Comparison of ENCODE assay signal across 12 mouse cellular contexts in genomic region chr11:111450811-111451494, GRCm38 (mm10).
A peak's percentile ranks its signal among the peaks of the same experiment; 100 is the strongest.
DNase-seq lines count a peak whose midpoint lies in the region; ATAC-seq and TF ChIP-seq lines count a peak whose summit lies in the region.
"Had no signal": no experiment of that assay in that cellular context is flagged by ENCODE, and none has a peak within 500 bp of the region (broad histone marks: within the 10 kb centered on the region; RNA-seq: fewer than 3 reads in every experiment).

No protein-coding gene starts in this region.

- H3K36me3 ChIP-seq in embryonic facial prominence, embryonic 14.5 days (ENCODE audit: control insufficient read depth, insufficient read depth, low read length): no peaks in the 10 kb centered on the region
- H3K36me3 ChIP-seq in embryonic facial prominence, embryonic 10.5 days (replicated peaks): no peaks in the 10 kb centered on the region
- no peaks in the 10 kb centered on the region for H3K36me3 ChIP-seq in hindbrain, embryonic 15.5 days
- H3K36me3 ChIP-seq in hindbrain, embryonic 12.5 days: no peaks in the 10 kb centered on the region
- no peaks in the 10 kb centered on the region for H3K36me3 ChIP-seq in lung, embryonic 15.5 days
- H3K36me3 ChIP-seq in forebrain, embryonic 16.5 days (ENCODE audit: control insufficient read depth, insufficient read depth): no peaks in the 10 kb centered on the region
- no peaks in the 10 kb centered on the region for H3K36me3 ChIP-seq in kidney, embryonic 16.5 days (ENCODE audit: insufficient read depth, low read length)
- H3K36me3 ChIP-seq: limb, embryonic 13.5 days; neural tube, embryonic 13.5 days had no signal

- no peaks in the 10 kb centered on the region for H3K9me3 ChIP-seq in embryonic facial prominence, embryonic 14.5 days (ENCODE audit: control insufficient read depth, low read length)
- no peaks in the 10 kb centered on the region for H3K9me3 ChIP-seq in embryonic facial prominence, embryonic 10.5 days
- no peaks in the 10 kb centered on the region for H3K9me3 ChIP-seq in hindbrain, embryonic 15.5 days
- no peaks in the 10 kb centered on the region for H3K9me3 ChIP-seq in hindbrain, embryonic 12.5 days (replicated peaks)
- no peaks in the 10 kb centered on the region for H3K9me3 ChIP-seq in lung, embryonic 15.5 days
- no peaks in the 10 kb centered on the region for H3K9me3 ChIP-seq in forebrain, embryonic 16.5 days (ENCODE audit: control insufficient read depth, low read length)
- H3K9me3 ChIP-seq in kidney, embryonic 16.5 days (ENCODE audit: low read length): no peaks in the 10 kb centered on the region
- H3K9me3 ChIP-seq: limb, embryonic 13.5 days; neural tube, embryonic 13.5 days had no signal

- no peak overlapping the region for H3K9ac ChIP-seq in embryonic facial prominence, embryonic 14.5 days (ENCODE audit: low read depth, low read length)
- no peak overlapping the region for H3K9ac ChIP-seq in hindbrain, embryonic 15.5 days
- H3K9ac ChIP-seq in hindbrain, embryonic 12.5 days: no peak overlapping the region
- no peak overlapping the region for H3K9ac ChIP-seq in lung, embryonic 15.5 days
- H3K9ac ChIP-seq in forebrain, embryonic 16.5 days (replicated peaks; ENCODE audit: low read depth, low read length): no peak overlapping the region
- no peak overlapping the region for H3K9ac ChIP-seq in kidney, embryonic 16.5 days (replicated peaks; ENCODE audit: low read length)
- H3K9ac ChIP-seq: limb, embryonic 13.5 days; neural tube, embryonic 13.5 days had no signal

- 0 out of 2 replicates have a peak, but pooled peaks have one; percentile 57 for ATAC-seq in embryonic facial prominence, embryonic 14.5 days (ENCODE audit: low read depth)
- ATAC-seq in hindbrain, embryonic 15.5 days (ENCODE audit: low FRiP score, low read depth): no peak; the same call in 1 of the 2 replicates
- no peak for ATAC-seq in hindbrain, embryonic 12.5 days (ENCODE audit: low FRiP score)
- ATAC-seq in lung, embryonic 15.5 days (ENCODE audit: borderline replicate concordance, extremely low read depth, low FRiP score, low TSS enrichment): no peak
- ATAC-seq in forebrain, embryonic 16.5 days: peak; percentile 87
- no peak for ATAC-seq in kidney, embryonic 16.5 days (ENCODE audit: low FRiP score, low TSS enrichment)

- no peak overlapping the region for H3K4me3 ChIP-seq in embryonic facial prominence, embryonic 14.5 days (ENCODE audit: low read depth, low read length)
- H3K4me3 ChIP-seq in embryonic facial prominence, embryonic 10.5 days: no peak overlapping the region
- no peak overlapping the region for H3K4me3 ChIP-seq in hindbrain, embryonic 15.5 days
- H3K4me3 ChIP-seq in hindbrain, embryonic 12.5 days: no peak overlapping the region
- no peak overlapping the region for H3K4me3 ChIP-seq in lung, embryonic 15.5 days
- H3K4me3 ChIP-seq in lung, adult 2 months (replicated peaks; ENCODE audit: extremely low read depth, low read depth, low read length): no peak overlapping the region
- no peak overlapping the region for H3K4me3 ChIP-seq in forebrain, embryonic 16.5 days (replicated peaks; ENCODE audit: low read length)
- no peak overlapping the region for H3K4me3 ChIP-seq in kidney, embryonic 16.5 days (ENCODE audit: low read length)
- H3K4me3 ChIP-seq: limb, embryonic 13.5 days; neural tube, embryonic 13.5 days had no signal

- 59% methylated on average over 3 of the region's 3 CpGs for WGBS in embryonic facial prominence, embryonic 14.5 days
- 85% methylated on average over 3 of the region's 3 CpGs for WGBS in embryonic facial prominence, embryonic 10.5 days
- 61% methylated on average over 3 of the region's 3 CpGs for WGBS in hindbrain, embryonic 15.5 days
- WGBS in hindbrain, embryonic 12.5 days: 82% methylated on average over 3 of the region's 3 CpGs
- WGBS in lung, embryonic 15.5 days: 56% methylated on average over 3 of the region's 3 CpGs
- WGBS in lung, adult 2 months: 54% methylated on average over 3 of the region's 3 CpGs
- 55% methylated on average over 3 of the region's 3 CpGs for WGBS in forebrain, embryonic 16.5 days
- WGBS in kidney, embryonic 16.5 days: 72% methylated on average over 3 of the region's 3 CpGs

- TF ChIP-seq POLR2A in lung, adult 2 months (IDR thresholded peaks at IDR 0.05; ENCODE audit: borderline replicate concordance, extremely low read depth, low read depth, low read length): no peak

- no peak for TF ChIP-seq CTCF in lung, adult 2 months (IDR thresholded peaks at IDR 0.05; ENCODE audit: insufficient read depth, low read length)

- H3K4me2 ChIP-seq in embryonic facial prominence, embryonic 14.5 days (ENCODE audit: low read depth, low read length): no peak overlapping the region
- 0 out of 2 replicates have a peak overlapping the region, but pooled peaks have one; percentile 3 for H3K4me2 ChIP-seq in hindbrain, embryonic 15.5 days
- no peak overlapping the region for H3K4me2 ChIP-seq in hindbrain, embryonic 12.5 days (replicated peaks)
- H3K4me2 ChIP-seq in lung, embryonic 15.5 days: peak overlapping the region; percentile 14; the same call in 1 of the 2 replicates
- H3K4me2 ChIP-seq in forebrain, embryonic 16.5 days (ENCODE audit: low read length): no peak overlapping the region
- H3K4me2 ChIP-seq in kidney, embryonic 16.5 days (replicated peaks; ENCODE audit: low read depth, low read length): no peak overlapping the region
- H3K4me2 ChIP-seq: limb, embryonic 13.5 days; neural tube, embryonic 13.5 days had no signal

- H3K4me1 ChIP-seq in embryonic facial prominence, embryonic 14.5 days (ENCODE audit: control insufficient read depth, insufficient read depth, low read length): 0 out of 2 replicates have a peak, but pooled peaks cover 6% of the 10 kb centered on the region
- no peaks in the 10 kb centered on the region for H3K4me1 ChIP-seq in embryonic facial prominence, embryonic 10.5 days
- H3K4me1 ChIP-seq in hindbrain, embryonic 15.5 days (replicated peaks): peaks cover 3% of the 10 kb centered on the region; the same call in 1 of the 2 replicates
- no peaks in the 10 kb centered on the region for H3K4me1 ChIP-seq in hindbrain, embryonic 12.5 days
- no peaks in the 10 kb centered on the region for H3K4me1 ChIP-seq in lung, embryonic 15.5 days
- no peaks in the 10 kb centered on the region; the same call in 1 of the 2 replicates for H3K4me1 ChIP-seq in lung, adult 2 months (ENCODE audit: control insufficient read depth, insufficient read depth, low read length)
- H3K4me1 ChIP-seq in forebrain, embryonic 16.5 days (replicated peaks; ENCODE audit: control insufficient read depth, insufficient read depth, low read length): no peaks in the 10 kb centered on the region; the same call in none of the 2 replicates
- no peaks in the 10 kb centered on the region for H3K4me1 ChIP-seq in kidney, embryonic 16.5 days (ENCODE audit: insufficient read depth, low read length)
- H3K4me1 ChIP-seq: limb, embryonic 13.5 days had no signal

- no peaks in the 10 kb centered on the region for H3K27me3 ChIP-seq in embryonic facial prominence, embryonic 14.5 days (replicated peaks; ENCODE audit: control insufficient read depth, insufficient read depth, low read length)
- H3K27me3 ChIP-seq in embryonic facial prominence, embryonic 10.5 days (replicated peaks; ENCODE audit: low read depth, poor library complexity, severe bottlenecking): no peaks in the 10 kb centered on the region
- H3K27me3 ChIP-seq in hindbrain, embryonic 15.5 days: no peaks in the 10 kb centered on the region
- H3K27me3 ChIP-seq in hindbrain, embryonic 12.5 days: no peaks in the 10 kb centered on the region
- H3K27me3 ChIP-seq in lung, embryonic 15.5 days: no peaks in the 10 kb centered on the region
- H3K27me3 ChIP-seq in forebrain, embryonic 16.5 days (replicated peaks; ENCODE audit: control insufficient read depth, insufficient read depth, low read length): no peaks in the 10 kb centered on the region
- no peaks in the 10 kb centered on the region for H3K27me3 ChIP-seq in kidney, embryonic 16.5 days (ENCODE audit: insufficient read depth, low read length)
- H3K27me3 ChIP-seq: limb, embryonic 13.5 days; neural tube, embryonic 13.5 days had no signal

- DNase-seq in embryonic facial prominence, embryonic 14.5 days (ENCODE audit: low spot score): peak; percentile 83
- no peak for DNase-seq in embryonic facial prominence, embryonic 10.5 days (ENCODE audit: low spot score)
- DNase-seq in lung, adult 2 months: no peak
- DNase-seq: embryo, embryonic 11 days; kidney, adult 2 months had no signal

- no peak overlapping the region for H3K27ac ChIP-seq in embryonic facial prominence, embryonic 14.5 days (replicated peaks; ENCODE audit: low read depth, low read length)
- no peak overlapping the region for H3K27ac ChIP-seq in embryonic facial prominence, embryonic 10.5 days (replicated peaks)
- no peak overlapping the region for H3K27ac ChIP-seq in hindbrain, embryonic 15.5 days (replicated peaks)
- no peak overlapping the region for H3K27ac ChIP-seq in hindbrain, embryonic 12.5 days
- H3K27ac ChIP-seq in lung, embryonic 15.5 days: no peak overlapping the region
- no peak overlapping the region for H3K27ac ChIP-seq in forebrain, embryonic 16.5 days (ENCODE audit: low read length)
- H3K27ac ChIP-seq in kidney, embryonic 16.5 days (ENCODE audit: low read length): no peak overlapping the region
- H3K27ac ChIP-seq: limb, embryonic 13.5 days; neural tube, embryonic 13.5 days had no signal

Comparison
In these comparisons a context has a peak if more than half of its experiments do, and no peak if none do; other contexts are left out.
1. H3K4me2 ChIP-seq: peak in hindbrain, embryonic 15.5 days (single experiment) and lung, embryonic 15.5 days (single experiment); none in embryonic facial prominence, embryonic 14.5 days (single experiment), hindbrain, embryonic 12.5 days (single experiment), forebrain, embryonic 16.5 days (single experiment) and kidney, embryonic 16.5 days (single experiment).
2. ATAC-seq: peak in embryonic facial prominence, embryonic 14.5 days (single experiment) and forebrain, embryonic 16.5 days (single experiment); none in hindbrain, embryonic 15.5 days (single experiment), hindbrain, embryonic 12.5 days (single experiment), lung, embryonic 15.5 days (single experiment) and kidney, embryonic 16.5 days (single experiment).